Mouse (Mus musculus): Measurements from ENCODE around the gene Fxyd1. TPM values are rescaled to one million over a fixed set of nuclear protein-coding genes. Genes with fewer than 3 reads are reported as not detected.

Gene Fxyd1
- polyA plus RNA-seq, 1 experiment: not detected

- no peak overlapping the region for H3K4me3 ChIP-seq (ENCODE audit: insufficient read depth, low read length)
- peak overlapping the region; percentile 71 for H3K27ac ChIP-seq (ENCODE audit: insufficient read depth, low read depth, low read length)
- peaks cover 54% of the 10 kb centered on the region for H3K4me1 ChIP-seq (ENCODE audit: control insufficient read depth, insufficient read depth, low read length)
Observed at GRCm38 (mm10) chr7:31034789-31035188, 22.2 kb downstream of the Fxyd1 start.

GRCm38 (mm10) chr7:31033409-31034165, 23.4 kb downstream of the Fxyd1 start:
- no peak overlapping the region for H3K4me3 ChIP-seq (ENCODE audit: insufficient read depth, low read length)
- H3K27ac ChIP-seq (ENCODE audit: insufficient read depth, low read depth, low read length): peak overlapping the region; percentile 75
- TF ChIP-seq POLR2A (IDR thresholded peaks at IDR 0.05; ENCODE audit: borderline replicate concordance, low read depth, low read length) (no peak), CTCF (IDR thresholded peaks at IDR 0.05; ENCODE audit: low read depth, low read length) (no peak)
- H3K4me1 ChIP-seq (ENCODE audit: control insufficient read depth, insufficient read depth, low read length): peaks cover 51% of the 10 kb centered on the region

More at GRCm38 (mm10) chr7:31034789-31035188, 22.2 kb downstream of the Fxyd1 start:
- TF ChIP-seq POLR2A (IDR thresholded peaks at IDR 0.05; ENCODE audit: borderline replicate concordance, low read depth, low read length): no peak
- TF ChIP-seq CTCF (IDR thresholded peaks at IDR 0.05; ENCODE audit: low read depth, low read length): peak; percentile 62; the same call in 1 of the 2 replicates

- no peak for TF ChIP-seq CTCF (IDR thresholded peaks at IDR 0.05; ENCODE audit: low read depth, low read length)
- peak overlapping the region; percentile 80 for H3K27ac ChIP-seq (ENCODE audit: insufficient read depth, low read depth, low read length)
Observed at GRCm38 (mm10) chr7:31031731-31032130, 25.3 kb downstream of the Fxyd1 start.

GRCm38 (mm10) chr7:31030717-31031116, 26.3 kb downstream of the Fxyd1 start:
- H3K4me3 ChIP-seq (ENCODE audit: insufficient read depth, low read length): no peak overlapping the region
- peaks cover 38% of the 10 kb centered on the region for H3K4me1 ChIP-seq (ENCODE audit: control insufficient read depth, insufficient read depth, low read length)
- no peak overlapping the region for H3K27ac ChIP-seq (ENCODE audit: insufficient read depth, low read depth, low read length)
- TF ChIP-seq POLR2A (IDR thresholded peaks at IDR 0.05; ENCODE audit: borderline replicate concordance, low read depth, low read length) (no peak), CTCF (IDR thresholded peaks at IDR 0.05; ENCODE audit: low read depth, low read length) (peak; percentile 11; the same call in 1 of the 2 replicates)

More at GRCm38 (mm10) chr7:31031731-31032130, 25.3 kb downstream of the Fxyd1 start:
- Histone ChIP-seq H3K4me3 (ENCODE audit: insufficient read depth, low read length) (no peak overlapping the region), H3K4me1 (ENCODE audit: control insufficient read depth, insufficient read depth, low read length) (peaks cover 42% of the 10 kb centered on the region)

GRCm38 (mm10) chr7:31028609-31029008, 28.4 kb downstream of the Fxyd1 start:
- Histone ChIP-seq H3K4me1 (ENCODE audit: control insufficient read depth, insufficient read depth, low read length) (peaks cover 22% of the 10 kb centered on the region), H3K4me3 (ENCODE audit: insufficient read depth, low read length) (no peak overlapping the region), H3K27ac (ENCODE audit: insufficient read depth, low read depth, low read length) (no peak overlapping the region)
- TF ChIP-seq POLR2A (IDR thresholded peaks at IDR 0.05; ENCODE audit: borderline replicate concordance, low read depth, low read length) (no peak), CTCF (IDR thresholded peaks at IDR 0.05; ENCODE audit: low read depth, low read length) (no peak)

- H3K4me1 ChIP-seq (ENCODE audit: control insufficient read depth, insufficient read depth, low read length): peaks cover 27% of the 10 kb centered on the region
- H3K27ac ChIP-seq (ENCODE audit: insufficient read depth, low read depth, low read length): no peak overlapping the region
- TF ChIP-seq POLR2A (IDR thresholded peaks at IDR 0.05; ENCODE audit: borderline replicate concordance, low read depth, low read length) (no peak), CTCF (IDR thresholded peaks at IDR 0.05; ENCODE audit: low read depth, low read length) (no peak)
- no peak overlapping the region for H3K4me3 ChIP-seq (ENCODE audit: insufficient read depth, low read length)
Observed at GRCm38 (mm10) chr7:31017104-31017901, 39.7 kb downstream of the Fxyd1 start.

GRCm38 (mm10) chr7:31012971-31013370, 44.0 kb downstream of the Fxyd1 start:
- TF ChIP-seq POLR2A (IDR thresholded peaks at IDR 0.05; ENCODE audit: borderline replicate concordance, low read depth, low read length): no peak
- TF ChIP-seq CTCF (IDR thresholded peaks at IDR 0.05; ENCODE audit: low read depth, low read length): no peak
- Histone ChIP-seq H3K27ac (ENCODE audit: insufficient read depth, low read depth, low read length) (no peak overlapping the region), H3K4me1 (ENCODE audit: control insufficient read depth, insufficient read depth, low read length) (peaks cover 28% of the 10 kb centered on the region), H3K4me3 (ENCODE audit: insufficient read depth, low read length) (no peak overlapping the region)

GRCm38 (mm10) chr7:31008889-31009288, 48.1 kb downstream of the Fxyd1 start:
- Histone ChIP-seq H3K27ac (ENCODE audit: insufficient read depth, low read depth, low read length) (peak overlapping the region; percentile 93), H3K4me3 (ENCODE audit: insufficient read depth, low read length) (no peak overlapping the region)

GRCm38 (mm10) chr7:31008175-31008574, 48.8 kb downstream of the Fxyd1 start:
- Histone ChIP-seq H3K27ac (ENCODE audit: insufficient read depth, low read depth, low read length) (peak overlapping the region; percentile 98), H3K4me1 (ENCODE audit: control insufficient read depth, insufficient read depth, low read length) (peaks cover 39% of the 10 kb centered on the region), H3K4me3 (ENCODE audit: insufficient read depth, low read length) (no peak overlapping the region)
- TF ChIP-seq POLR2A (IDR thresholded peaks at IDR 0.05; ENCODE audit: borderline replicate concordance, low read depth, low read length): no peak
- TF ChIP-seq CTCF (IDR thresholded peaks at IDR 0.05; ENCODE audit: low read depth, low read length): no peak

More at GRCm38 (mm10) chr7:31008889-31009288, 48.1 kb downstream of the Fxyd1 start:
- peaks cover 36% of the 10 kb centered on the region for H3K4me1 ChIP-seq (ENCODE audit: control insufficient read depth, insufficient read depth, low read length)
- TF ChIP-seq POLR2A (IDR thresholded peaks at IDR 0.05; ENCODE audit: borderline replicate concordance, low read depth, low read length) (no peak), CTCF (IDR thresholded peaks at IDR 0.05; ENCODE audit: low read depth, low read length) (no peak)

- peaks cover 43% of the 10 kb centered on the region for H3K4me1 ChIP-seq (ENCODE audit: control insufficient read depth, insufficient read depth, low read length)
- TF ChIP-seq CTCF (IDR thresholded peaks at IDR 0.05; ENCODE audit: low read depth, low read length): no peak
- no peak for TF ChIP-seq POLR2A (IDR thresholded peaks at IDR 0.05; ENCODE audit: borderline replicate concordance, low read depth, low read length)
- peak overlapping the region; percentile 98 for H3K27ac ChIP-seq (ENCODE audit: insufficient read depth, low read depth, low read length)
- no peak overlapping the region for H3K4me3 ChIP-seq (ENCODE audit: insufficient read depth, low read length)
Observed at GRCm38 (mm10) chr7:31007775-31008174, 49.2 kb downstream of the Fxyd1 start.

Data from bone marrow macrophage, adult 2 months (primary cell).